Mouse (Mus musculus) hindbrain, embryonic 13.5 days (tissue): Measurements from ENCODE around the gene Mup5. TPM values are rescaled to one million over a fixed set of nuclear protein-coding genes. Genes with fewer than 3 reads are reported as not detected.
"Not testable (repeated sequence)": the region's sequence is repeated elsewhere in the genome, so short reads cannot be mapped to it uniquely, and the experiment has no call there.

Source experiments
- ATAC-seq: fragments of 200-750 bp; cut with Nextera tagmentation; 2 replicates; pipeline ENCODE4 v1.8.0; 2017; ENCODE audit warnings: moderate TSS enrichment; ENCODE audit not compliant: low FRiP score
- H3K27ac ChIP-seq: fragments of 300-500 bp; sonication (generic); 2 replicates; pipeline ENCODE4 v1.5.1; 2015; ENCODE audit warnings: inconsistent platforms, mild to moderate bottlenecking, moderate library complexity
- H3K27me3 ChIP-seq: fragments of 300-500 bp; sonication (generic); 2 replicates; pipeline ENCODE4 v1.6.1; 2015; ENCODE audit warnings: mild to moderate bottlenecking, inconsistent platforms
- H3K36me3 ChIP-seq: fragments of 300-500 bp; sonication (generic); 2 replicates; pipeline ENCODE4 v1.6.1; 2015; ENCODE audit warnings: mild to moderate bottlenecking, inconsistent platforms
- H3K4me1 ChIP-seq: fragments of 300-500 bp; sonication (generic); replicated peaks from 2 replicates; pipeline ENCODE4 v1.6.1; 2015; ENCODE audit warnings: inconsistent platforms
- H3K4me2 ChIP-seq: fragments of 300-500 bp; sonication (generic); 2 replicates; pipeline ENCODE4 v1.6.1; 2015; ENCODE audit warnings: inconsistent platforms, mild to moderate bottlenecking, moderate library complexity
- H3K4me3 ChIP-seq: fragments of 300-500 bp; sonication (generic); 2 replicates; pipeline ENCODE4 v1.5.1; 2015; ENCODE audit warnings: mild to moderate bottlenecking, inconsistent platforms
- H3K9ac ChIP-seq: fragments of 300-500 bp; sonication (generic); 2 replicates; pipeline ENCODE4 v1.6.1; 2015; ENCODE audit warnings: mild to moderate bottlenecking, inconsistent platforms
- H3K9me3 ChIP-seq: fragments of 300-500 bp; sonication (generic); 2 replicates; pipeline ENCODE4 v1.6.1; 2016; ENCODE audit warnings: inconsistent platforms
- WGBS: fragments of 180-500 bp; shearing (Covaris S2); methylation state at CpG from one replicate; pipeline ENCODE4 v1.1.7; 2015; 5-methylcytosine and 5-hydroxymethylcytosine counted together
- polyA plus RNA-seq: library from polyadenylated mRNA; unstranded; fragments of >200 nt; fragmentation: Nextera tagmentation; extraction: Ambion mirVana; gene quantifications from 2 replicates; pipeline ENCODE4 v1.2.1, GENCODE M21; 2015

Mup5 gene
- polyA plus RNA-seq, 1 experiment from 2014 or later = not detected

GRCm38 (mm10) chr4:61789699-61790098, 45.3 kb downstream of the Mup5 start:
- not testable (repeated sequence) for H3K27ac ChIP-seq, ATAC-seq, H3K9ac ChIP-seq, H3K9me3 ChIP-seq, H3K36me3 ChIP-seq, H3K27me3 ChIP-seq, H3K4me3 ChIP-seq, H3K4me1 ChIP-seq, H3K4me2 ChIP-seq
- 92% methylated on average over 1 of the region's 1 CpGs for WGBS

- H3K4me2 ChIP-seq, ATAC-seq, H3K27ac ChIP-seq, H3K27me3 ChIP-seq, H3K9me3 ChIP-seq, H3K4me1 ChIP-seq, H3K9ac ChIP-seq, H3K4me3 ChIP-seq, H3K36me3 ChIP-seq: not testable (repeated sequence)
- 86% methylated on average over 1 of the region's 1 CpGs for WGBS
Observed at GRCm38 (mm10) chr4:61784231-61784630, 50.8 kb downstream of the Mup5 start.

- ATAC-seq, H3K27ac ChIP-seq, H3K27me3 ChIP-seq, H3K9me3 ChIP-seq, H3K36me3 ChIP-seq, H3K4me3 ChIP-seq, H3K4me1 ChIP-seq, H3K4me2 ChIP-seq, H3K9ac ChIP-seq: not testable (repeated sequence)
- 92% methylated on average over 1 of the region's 5 CpGs for WGBS
Observed at GRCm38 (mm10) chr4:61782169-61782568, 52.9 kb downstream of the Mup5 start, which contains the start of gene Mup19. TSS of gene Mup19 (minus strand) at chr4:61782269.

Other genes starting within 250 kb of the Mup5 start
- not detected in 2 replicates for gene Mup17, start 239.4 kb downstream of the Mup5 start, polyA plus RNA-seq
- gene Mup18, start 161.1 kb downstream of the Mup5 start, polyA plus RNA-seq = not detected in 2 replicates
- not detected in 2 replicates for gene Mup19, start 53.0 kb downstream of the Mup5 start, polyA plus RNA-seq
- gene Mup20, start 218.9 kb upstream of the Mup5 start, polyA plus RNA-seq = not detected in 2 replicates